Mouse (Mus musculus) cerebellum, adult 11-12 months (tissue): ENCODE measurements around the gene Lpcat1.

Source experiments
- DNase-seq: peaks from one replicate; pipeline ENCODE4 v3.0.0; 2022

The Lpcat1 gene

GRCm38 (mm10) chr13:73447478-73447877, 19.5 kb upstream of the Lpcat1 start:
- DNase-seq, result no peak

GRCm38 (mm10) chr13:73448201-73448600, 18.8 kb upstream of the Lpcat1 start:
- no peak for DNase-seq

- no peak for DNase-seq
These were observed 18.3 kb upstream of the Lpcat1 start for GRCm38 (mm10) chr13:73448723-73449122.

GRCm38 (mm10) chr13:73453503-73454217, 13.3 kb upstream of the Lpcat1 start:
- DNase-seq, result no peak

GRCm38 (mm10) chr13:73455328-73455727, 11.7 kb upstream of the Lpcat1 start:
- no peak for DNase-seq

GRCm38 (mm10) chr13:73457301-73457700, 9.7 kb upstream of the Lpcat1 start:
- DNase-seq, result no peak

- no peak for DNase-seq
These were observed 9.3 kb upstream of the Lpcat1 start for GRCm38 (mm10) chr13:73457741-73458140.

GRCm38 (mm10) chr13:73458719-73459118, 8.3 kb upstream of the Lpcat1 start:
- no peak for DNase-seq

GRCm38 (mm10) chr13:73459189-73459850, 7.7 kb upstream of the Lpcat1 start:
- DNase-seq, result no peak

GRCm38 (mm10) chr13:73461551-73461950, 5.4 kb upstream of the Lpcat1 start:
- DNase-seq, result no peak

GRCm38 (mm10) chr13:73465156-73465555, 1.8 kb upstream of the Lpcat1 start:
- DNase-seq, result no peak

GRCm38 (mm10) chr13:73466411-73466810, 586 bp upstream of the Lpcat1 start:
- peak; percentile 14 for DNase-seq

- peak; percentile 72 for DNase-seq
These were observed 632 bp downstream of the Lpcat1 start for GRCm38 (mm10) chr13:73467421-73468237.

- DNase-seq, result no peak
These were observed 1.8 kb downstream of the Lpcat1 start for GRCm38 (mm10) chr13:73468834-73469233.

- DNase-seq, result peak; percentile 27
These were observed 2.4 kb downstream of the Lpcat1 start for GRCm38 (mm10) chr13:73469257-73469967.

GRCm38 (mm10) chr13:73472481-73472880, 5.5 kb downstream of the Lpcat1 start:
- DNase-seq, result peak; percentile 8

- no peak for DNase-seq
These were observed 6.7 kb downstream of the Lpcat1 start for GRCm38 (mm10) chr13:73473746-73474145.

GRCm38 (mm10) chr13:73474163-73474562, 7.2 kb downstream of the Lpcat1 start:
- DNase-seq, result peak; percentile 84

GRCm38 (mm10) chr13:73475058-73475980, 8.3 kb downstream of the Lpcat1 start:
- DNase-seq, result peak; percentile 13

- peak; percentile 37 for DNase-seq
These were observed 9.3 kb downstream of the Lpcat1 start for GRCm38 (mm10) chr13:73476259-73476658.

- DNase-seq, result no peak
These were observed 9.8 kb downstream of the Lpcat1 start for GRCm38 (mm10) chr13:73476796-73477195.

GRCm38 (mm10) chr13:73477841-73478240, 10.8 kb downstream of the Lpcat1 start:
- peak; percentile 69 for DNase-seq
